Mouse (Mus musculus) kidney, embryonic 15.5 days (tissue): ENCODE measurements at regions not wholly inside any gene's neighbourhood (a gene's known extent, or its start where the extent isn't known, plus 50 kb on each side); places are given as distances from the start of the nearest gene placed in this dataset.
A peak's percentile ranks its signal among the peaks of the same experiment; 100 is the strongest.

Source experiments
- ATAC-seq: fragments of 200-750 bp; cut with Nextera tagmentation; replicated peaks from 2 replicates; pipeline ENCODE4 v1.8.0; 2017; ENCODE audit warnings: moderate TSS enrichment; ENCODE audit not compliant: low FRiP score
- H3K27ac ChIP-seq: fragments of 300-500 bp; sonication (generic); 2 replicates; pipeline ENCODE4 v1.5.1; 2015; ENCODE audit warnings: mild to moderate bottlenecking, inconsistent platforms
- H3K27me3 ChIP-seq: fragments of 300-500 bp; sonication (generic); 2 replicates; pipeline ENCODE4 v1.6.1; 2015; ENCODE audit warnings: inconsistent platforms
- H3K36me3 ChIP-seq: fragments of 300-500 bp; sonication (generic); 2 replicates; pipeline ENCODE4 v1.6.1; 2015; ENCODE audit warnings: inconsistent platforms
- H3K4me1 ChIP-seq: fragments of 300-500 bp; sonication (generic); 2 replicates; pipeline ENCODE4 v1.6.1; 2015; ENCODE audit warnings: inconsistent platforms
- H3K4me2 ChIP-seq: fragments of 300-500 bp; sonication (generic); 2 replicates; pipeline ENCODE4 v1.6.1; 2015; ENCODE audit warnings: moderate library complexity, mild to moderate bottlenecking, inconsistent platforms
- H3K4me3 ChIP-seq: fragments of 300-500 bp; sonication (generic); replicated peaks from 2 replicates; pipeline ENCODE4 v1.5.1; 2015; ENCODE audit warnings: mild to moderate bottlenecking, inconsistent platforms
- H3K9ac ChIP-seq: fragments of 300-500 bp; sonication (generic); 2 replicates; pipeline ENCODE4 v1.6.1; 2015; ENCODE audit warnings: mild to moderate bottlenecking, inconsistent platforms
- H3K9me3 ChIP-seq: fragments of 300-500 bp; sonication (generic); replicated peaks from 2 replicates; pipeline ENCODE4 v1.6.1; 2016; ENCODE audit warnings: inconsistent platforms
- WGBS: fragments of 180-500 bp; shearing (Covaris S2); methylation state at CpG from one replicate; pipeline ENCODE4 v1.1.7; 2015; ENCODE audit warnings: mixed read lengths; 5-methylcytosine and 5-hydroxymethylcytosine counted together

DNA sequence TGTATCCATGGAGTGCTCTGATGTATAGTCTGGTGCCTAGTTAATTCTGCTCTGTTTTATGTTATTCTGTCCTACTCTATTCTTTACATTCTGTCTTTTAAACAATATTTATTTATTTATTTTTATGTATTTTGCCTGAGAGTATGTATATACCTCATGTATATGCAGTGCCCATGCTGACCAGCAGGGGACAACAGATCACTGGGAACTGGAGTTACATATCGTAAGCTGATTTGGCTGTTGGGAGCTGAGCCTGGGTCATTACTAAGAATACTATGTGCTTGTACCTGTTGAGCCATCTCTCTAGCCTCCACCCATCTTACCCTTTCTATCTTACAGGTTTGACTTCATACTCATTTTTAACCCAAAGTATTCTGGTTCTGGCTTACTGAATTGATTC is 251.8 kb downstream of the Sec16b start:
- Histone ChIP-seq H3K36me3 (no peaks in the 10 kb centered on the region), H3K27ac (no peak overlapping the region), H3K27me3 (no peaks in the 10 kb centered on the region), H3K4me2 (no peak overlapping the region), H3K9ac (no peak overlapping the region), H3K4me3 (no peak overlapping the region), H3K4me1 (no peaks in the 10 kb centered on the region), H3K9me3 (no peaks in the 10 kb centered on the region)
- no peak for ATAC-seq
- 94% methylated on average over 1 of the region's 1 CpGs for WGBS

DNA sequence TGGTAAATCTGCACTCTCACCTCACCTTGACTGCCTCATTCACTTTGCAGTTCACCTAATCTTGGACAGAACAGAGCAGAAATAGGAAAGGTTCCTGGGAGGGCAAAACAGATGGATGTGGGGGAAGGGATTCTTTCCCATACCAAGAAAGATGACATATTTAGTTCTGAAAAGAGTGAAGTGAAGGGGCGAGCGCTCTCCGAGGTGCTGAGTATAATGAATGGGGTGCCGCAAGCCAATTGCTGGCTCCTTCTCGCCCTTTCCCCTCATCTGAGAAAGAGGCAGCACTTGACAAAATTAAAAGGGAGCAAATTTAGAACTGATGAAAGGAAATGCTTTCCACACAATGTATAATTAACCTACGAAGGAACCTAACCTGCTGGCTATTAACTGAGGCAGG is 261.7 kb downstream of the Sec16b start:
- Histone ChIP-seq H3K36me3 (no peaks in the 10 kb centered on the region), H3K27me3 (no peaks in the 10 kb centered on the region), H3K9me3 (no peaks in the 10 kb centered on the region), H3K4me2 (no peak overlapping the region), H3K9ac (no peak overlapping the region), H3K4me3 (no peak overlapping the region), H3K4me1 (no peaks in the 10 kb centered on the region), H3K27ac (no peak overlapping the region)
- no peak for ATAC-seq
- WGBS, result 43% methylated on average over 6 of the region's 6 CpGs

DNA sequence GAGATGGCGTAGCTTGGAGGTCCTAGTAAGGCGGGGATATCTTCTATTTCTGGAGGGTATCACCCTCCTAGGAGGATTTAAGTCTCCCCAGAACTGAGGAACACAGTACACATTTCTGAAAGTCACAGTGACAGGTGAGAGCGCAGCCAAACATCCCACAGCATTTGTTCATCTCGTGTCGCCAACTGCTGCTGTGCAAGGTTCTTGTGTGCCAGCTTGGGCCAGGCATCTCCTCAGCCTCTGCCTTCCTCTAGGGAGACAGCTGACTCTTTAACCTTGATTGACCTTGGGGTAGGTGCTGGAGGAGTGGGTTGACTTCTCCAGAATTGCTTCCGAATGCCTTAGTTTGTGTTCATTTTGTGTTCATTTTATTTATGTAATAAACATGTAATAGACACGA is 291.2 kb downstream of the Sec16b start:
- 88% methylated on average over 7 of the region's 7 CpGs for WGBS
- Histone ChIP-seq H3K9ac (no peak overlapping the region), H3K27ac (no peak overlapping the region), H3K4me3 (no peak overlapping the region), H3K4me1 (peaks cover 13% of the 10 kb centered on the region), H3K36me3 (no peaks in the 10 kb centered on the region), H3K27me3 (no peaks in the 10 kb centered on the region), H3K9me3 (no peaks in the 10 kb centered on the region), H3K4me2 (no peak overlapping the region)
- ATAC-seq, result no peak

GRCm38 (mm10) chr1:157798561-157799553 is 292.3 kb downstream of the Sec16b start:
- Histone ChIP-seq H3K27me3 (no peaks in the 10 kb centered on the region), H3K9ac (no peak overlapping the region), H3K36me3 (no peaks in the 10 kb centered on the region), H3K4me2 (peak overlapping the region; percentile 45), H3K4me3 (no peak overlapping the region), H3K4me1 (peaks cover 13% of the 10 kb centered on the region), H3K27ac (no peak overlapping the region), H3K9me3 (no peaks in the 10 kb centered on the region)
- ATAC-seq, result peak; percentile 89
- 31% methylated on average over 21 of the region's 21 CpGs for WGBS

- WGBS, result 68% methylated on average over 3 of the region's 3 CpGs
- no peaks in the 10 kb centered on the region for H3K36me3 ChIP-seq
These were observed 294.6 kb downstream of the Sec16b start for GRCm38 (mm10) chr1:157801151-157801550.

GRCm38 (mm10) chr1:157804229-157804628 is 297.7 kb downstream of the Sec16b start:
- Histone ChIP-seq H3K27me3 (no peaks in the 10 kb centered on the region), H3K4me2 (0 out of 2 replicates have a peak overlapping the region, but pooled peaks have one; percentile 5), H3K4me3 (no peak overlapping the region), H3K36me3 (no peaks in the 10 kb centered on the region), H3K9me3 (no peaks in the 10 kb centered on the region), H3K9ac (no peak overlapping the region), H3K27ac (no peak overlapping the region), H3K4me1 (peaks cover 5% of the 10 kb centered on the region)
- WGBS, result 43% methylated on average over 3 of the region's 3 CpGs
- peak; percentile 79; the same call in 1 of the 2 replicates for ATAC-seq

More at GRCm38 (mm10) chr1:157801151-157801550, 294.6 kb downstream of the Sec16b start:
- H3K27me3 ChIP-seq, result no peaks in the 10 kb centered on the region
- ATAC-seq, result no peak
- H3K9ac ChIP-seq, result no peak overlapping the region
- no peak overlapping the region for H3K27ac ChIP-seq
- H3K4me1 ChIP-seq, result peaks cover 13% of the 10 kb centered on the region
- no peak overlapping the region for H3K4me3 ChIP-seq
- no peak overlapping the region for H3K4me2 ChIP-seq
- no peaks in the 10 kb centered on the region for H3K9me3 ChIP-seq

DNA sequence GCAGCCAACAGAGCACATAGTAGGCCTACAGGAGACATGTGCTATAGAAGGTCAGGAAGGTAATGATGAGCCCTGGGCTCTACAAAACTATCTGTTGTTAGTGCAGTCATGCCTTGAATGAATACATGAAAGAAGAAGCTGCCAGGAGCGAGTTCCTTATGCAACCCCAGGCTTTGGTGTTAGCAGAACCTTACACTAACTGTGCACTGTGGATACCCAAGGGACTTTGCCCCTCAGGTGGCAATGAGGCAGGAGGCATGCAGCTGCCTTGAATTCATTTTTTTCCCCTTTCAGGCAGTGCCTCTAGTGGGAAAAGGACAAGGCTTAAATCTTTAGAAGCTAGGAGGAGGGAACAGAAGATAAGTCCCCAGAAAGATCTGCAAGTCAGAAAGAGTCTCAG is 299.8 kb downstream of the Sec16b start:
- WGBS, result 81% methylated on average over 1 of the region's 1 CpGs
- Histone ChIP-seq H3K4me2 (no peak overlapping the region), H3K27ac (no peak overlapping the region), H3K4me3 (no peak overlapping the region), H3K36me3 (no peaks in the 10 kb centered on the region), H3K9me3 (no peaks in the 10 kb centered on the region), H3K27me3 (no peaks in the 10 kb centered on the region), H3K9ac (no peak overlapping the region), H3K4me1 (0 out of 2 replicates have a peak, but pooled peaks cover 2% of the 10 kb centered on the region)
- ATAC-seq, result no peak

DNA sequence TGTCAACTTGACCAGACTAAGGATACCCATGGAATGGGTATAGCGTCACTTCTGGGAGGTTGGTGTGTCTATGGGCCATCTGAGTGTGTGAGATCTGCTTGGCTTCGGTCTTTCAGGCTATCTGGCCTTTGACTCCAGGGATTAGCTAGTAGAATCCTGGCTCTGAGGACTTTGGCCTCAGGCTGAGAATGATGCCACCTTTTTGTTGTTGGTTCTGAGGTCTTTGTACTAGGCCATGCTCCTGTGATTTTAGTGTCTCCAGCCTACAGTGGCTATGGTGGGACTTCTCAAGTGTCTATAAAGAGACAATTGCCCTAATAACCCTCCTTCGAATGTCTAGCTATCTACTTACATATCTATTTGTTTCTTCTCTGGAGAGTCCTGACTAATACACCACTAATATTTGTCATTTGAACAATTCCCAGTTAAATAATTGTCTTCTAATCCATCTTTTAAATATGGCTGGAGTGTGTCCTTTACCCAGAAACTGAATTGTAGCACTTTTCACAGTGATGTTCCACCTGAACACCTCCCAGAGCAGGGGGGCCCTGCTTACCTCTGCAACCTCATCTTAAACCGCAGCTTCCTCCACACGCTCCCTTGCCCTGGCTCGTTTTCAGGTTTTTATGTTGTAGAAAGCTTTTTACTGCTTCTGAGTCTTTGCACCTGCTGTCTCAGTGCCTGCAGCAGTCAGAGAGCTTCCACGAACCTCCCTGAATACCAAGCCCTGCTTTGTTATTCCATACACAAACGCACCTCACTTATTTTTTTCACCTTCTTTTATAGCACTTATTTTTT is 303.3 kb downstream of the Sec16b start:
- no peak overlapping the region for H3K27ac ChIP-seq
- H3K36me3 ChIP-seq, result no peaks in the 10 kb centered on the region
- 0 out of 2 replicates have a peak, but pooled peaks cover 2% of the 10 kb centered on the region for H3K4me1 ChIP-seq
- H3K9ac ChIP-seq, result no peak overlapping the region
- H3K9me3 ChIP-seq, result no peaks in the 10 kb centered on the region
- H3K4me2 ChIP-seq, result no peak overlapping the region
- peak; percentile 71 for ATAC-seq
- WGBS, result 40% methylated on average over 8 of the region's 8 CpGs
- no peak overlapping the region for H3K4me3 ChIP-seq
- H3K27me3 ChIP-seq, result no peaks in the 10 kb centered on the region

- H3K9me3 ChIP-seq, result no peaks in the 10 kb centered on the region
- ATAC-seq, result no peak
- no peak overlapping the region for H3K4me2 ChIP-seq
These were observed 304.1 kb downstream of the Sec16b start for GRCm38 (mm10) chr1:157810657-157811056.

DNA sequence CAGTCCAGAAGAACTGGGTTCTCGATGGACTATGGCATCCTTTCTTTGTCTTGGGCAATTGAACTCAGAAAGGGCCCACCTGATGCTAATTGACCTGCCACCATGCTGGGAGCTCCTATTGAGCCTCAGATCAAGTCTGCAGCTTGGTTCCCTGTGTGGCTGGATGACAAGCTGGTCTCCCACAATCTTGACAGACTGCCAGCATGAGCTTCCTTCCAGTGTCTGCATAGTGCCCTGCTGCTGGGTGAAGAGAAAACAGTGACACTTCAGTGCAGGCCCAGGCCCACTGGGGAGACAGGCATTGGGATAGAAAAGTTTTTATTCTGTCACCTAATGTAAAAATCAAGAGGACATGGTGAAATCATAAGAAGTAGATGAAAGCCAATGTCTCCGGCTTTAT is 321.4 kb downstream of the Sec16b start:
- Histone ChIP-seq H3K4me3 (no peak overlapping the region), H3K27ac (no peak overlapping the region), H3K9me3 (no peaks in the 10 kb centered on the region), H3K27me3 (no peaks in the 10 kb centered on the region), H3K9ac (no peak overlapping the region), H3K4me2 (no peak overlapping the region), H3K36me3 (no peaks in the 10 kb centered on the region), H3K4me1 (no peaks in the 10 kb centered on the region)
- no peak for ATAC-seq
- 63% methylated on average over 2 of the region's 2 CpGs for WGBS

More at GRCm38 (mm10) chr1:157810657-157811056, 304.1 kb downstream of the Sec16b start:
- Histone ChIP-seq H3K4me1 (0 out of 2 replicates have a peak, but pooled peaks cover 2% of the 10 kb centered on the region), H3K27ac (no peak overlapping the region), H3K4me3 (no peak overlapping the region), H3K36me3 (no peaks in the 10 kb centered on the region), H3K27me3 (no peaks in the 10 kb centered on the region), H3K9ac (no peak overlapping the region)

- ATAC-seq, result no peak
- 41% methylated on average over 2 of the region's 2 CpGs for WGBS
These were observed 325.0 kb downstream of the Sec16b start for GRCm38 (mm10) chr1:157831511-157831910.

DNA sequence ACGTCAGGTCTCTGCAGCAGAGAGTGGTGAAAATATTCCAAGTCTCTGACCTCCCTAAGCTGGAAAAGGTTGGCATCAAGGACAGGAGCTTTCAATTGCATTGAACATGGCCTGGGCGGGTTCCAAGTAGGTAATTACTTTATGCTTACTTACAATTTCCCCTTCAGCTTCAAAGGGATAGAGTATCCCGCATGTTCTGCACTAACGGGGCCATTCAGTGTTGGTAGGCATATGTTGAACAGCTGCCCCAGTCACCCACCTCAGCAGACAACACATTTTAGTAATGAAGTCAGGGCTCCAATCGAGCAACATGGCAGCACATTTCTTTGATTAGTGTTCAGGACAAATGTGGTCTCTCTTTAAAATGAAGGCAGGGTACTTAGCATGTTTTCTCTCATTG is 366.2 kb downstream of the Sec16b start:
- Histone ChIP-seq H3K27ac (no peak overlapping the region), H3K4me3 (no peak overlapping the region), H3K36me3 (no peaks in the 10 kb centered on the region), H3K4me2 (no peak overlapping the region), H3K9ac (no peak overlapping the region), H3K27me3 (no peaks in the 10 kb centered on the region), H3K4me1 (no peaks in the 10 kb centered on the region), H3K9me3 (no peaks in the 10 kb centered on the region)
- ATAC-seq, result no peak
- 44% methylated on average over 5 of the region's 5 CpGs for WGBS

More at GRCm38 (mm10) chr1:157831511-157831910, 325.0 kb downstream of the Sec16b start:
- Histone ChIP-seq H3K36me3 (no peaks in the 10 kb centered on the region), H3K27me3 (no peaks in the 10 kb centered on the region), H3K27ac (no peak overlapping the region), H3K4me3 (no peak overlapping the region), H3K9me3 (no peaks in the 10 kb centered on the region), H3K4me1 (no peaks in the 10 kb centered on the region), H3K9ac (no peak overlapping the region), H3K4me2 (no peak overlapping the region)
